In genomic region chr2:61837243-61837806, GRCm38 (mm10) we compare ENCODE assay signal across 33 mouse cellular contexts. TPM values are rescaled to one million over a fixed set of nuclear protein-coding genes. Genes with fewer than 3 reads are reported as not detected.
DNase-seq lines count a peak whose midpoint lies in the region; ATAC-seq and TF ChIP-seq lines count a peak whose summit lies in the region.
"Had no signal": no experiment of that assay in that cellular context is flagged by ENCODE, and none has a peak within 500 bp of the region (broad histone marks: within the 10 kb centered on the region; RNA-seq: fewer than 3 reads in every experiment).

No protein-coding gene starts in this region.

- peak; percentile 20 to 32 for DNase-seq in cerebellum, postnatal 10 days
- no peak for DNase-seq in cerebellum, adult 11-12 months
- DNase-seq in forebrain, embryonic 14.5 days (ENCODE audit: low spot score): peak; percentile 77
- no peak for DNase-seq in forebrain, embryonic 11.5 days (ENCODE audit: low spot score)
- peak; percentile 54 for DNase-seq in Muller cell, postnatal 12 days (ENCODE audit: inconsistent ontology term)
- peak; percentile 49 for DNase-seq in forebrain, postnatal 0 days
- DNase-seq in liver, embryonic 11.5 days (ENCODE audit: low spot score): no peak
- DNase-seq: adrenal gland, postnatal 10 days; adrenal gland, postnatal 36 days; cerebellum, adult 11 months; cerebellum, adult 8-10 months; cerebellum, postnatal 36 days; embryo, embryonic 11 days; gastrocnemius, adult 2 months; gastrocnemius, postnatal 14 days; heart, adult 18-20 months; heart, postnatal 14 days; heart, postnatal 4 days; kidney, adult 18-20 months had no signal

- H3K27ac ChIP-seq in forebrain, embryonic 14.5 days (ENCODE audit: low read depth, low read length): no peak overlapping the region
- no peak overlapping the region for H3K27ac ChIP-seq in forebrain, embryonic 11.5 days (ENCODE audit: low read depth, low read length)
- no peak overlapping the region for H3K27ac ChIP-seq in forebrain, postnatal 0 days (ENCODE audit: low read depth, low read length)
- H3K27ac ChIP-seq in liver, embryonic 11.5 days (ENCODE audit: low read depth, low read length): no peak overlapping the region
- H3K27ac ChIP-seq: embryonic facial prominence, embryonic 10.5 days; embryonic facial prominence, embryonic 13.5 days; gastrocnemius, adult 2 months; heart, embryonic 10.5 days; heart, embryonic 13.5 days; hindbrain, embryonic 14.5 days; hindbrain, postnatal 0 days had no signal

- 44% methylated on average over 2 of the region's 2 CpGs for WGBS in forebrain, embryonic 14.5 days
- 78% methylated on average over 2 of the region's 2 CpGs for WGBS in forebrain, embryonic 11.5 days
- 35% methylated on average over 2 of the region's 2 CpGs for WGBS in forebrain, postnatal 0 days
- WGBS in liver, embryonic 11.5 days: 74% methylated on average over 2 of the region's 2 CpGs

- H3K4me3 ChIP-seq in forebrain, embryonic 14.5 days (ENCODE audit: low read depth, low read length): no peak overlapping the region
- H3K4me3 ChIP-seq in forebrain, embryonic 11.5 days (ENCODE audit: low read depth, low read length): no peak overlapping the region
- no peak overlapping the region for H3K4me3 ChIP-seq in forebrain, postnatal 0 days (ENCODE audit: low read depth, low read length)
- H3K4me3 ChIP-seq in liver, embryonic 11.5 days (ENCODE audit: low read depth, low read length): no peak overlapping the region
- H3K4me3 ChIP-seq: embryonic facial prominence, embryonic 10.5 days; embryonic facial prominence, embryonic 13.5 days; erythroblast, embryonic 14.5 days; gastrocnemius, adult 2 months; heart, embryonic 10.5 days; heart, embryonic 13.5 days had no signal

- no peaks in the 10 kb centered on the region for H3K36me3 ChIP-seq in forebrain, embryonic 14.5 days (ENCODE audit: control insufficient read depth, insufficient read depth, low read length)
- no peaks in the 10 kb centered on the region for H3K36me3 ChIP-seq in forebrain, embryonic 11.5 days (ENCODE audit: control insufficient read depth, insufficient read depth, low read length)
- no peaks in the 10 kb centered on the region for H3K36me3 ChIP-seq in forebrain, postnatal 0 days (ENCODE audit: insufficient read depth)
- H3K36me3 ChIP-seq in liver, embryonic 11.5 days (ENCODE audit: control insufficient read depth, insufficient read depth, low read length): no peaks in the 10 kb centered on the region
- H3K36me3 ChIP-seq: embryonic facial prominence, embryonic 10.5 days; embryonic facial prominence, embryonic 13.5 days; heart, embryonic 10.5 days; heart, embryonic 13.5 days had no signal

- ATAC-seq in forebrain, embryonic 14.5 days: peak; percentile 60; the same call in 1 of the 2 replicates
- ATAC-seq in forebrain, embryonic 11.5 days (replicated peaks; ENCODE audit: low FRiP score): no peak
- ATAC-seq in forebrain, postnatal 0 days: no peak
- no peak for ATAC-seq in liver, embryonic 11.5 days (replicated peaks; ENCODE audit: low FRiP score)
- ATAC-seq: hindbrain, postnatal 0 days; inflammation-experienced regulatory T-cells, adult 6 months; intestine, embryonic 16.5 days; Patski had no signal

- H3K27me3 ChIP-seq in forebrain, embryonic 14.5 days (replicated peaks; ENCODE audit: control insufficient read depth, insufficient read depth, low read length): no peaks in the 10 kb centered on the region
- H3K27me3 ChIP-seq in forebrain, embryonic 11.5 days (ENCODE audit: control insufficient read depth, insufficient read depth, low read length): no peaks in the 10 kb centered on the region
- no peaks in the 10 kb centered on the region for H3K27me3 ChIP-seq in forebrain, postnatal 0 days (ENCODE audit: insufficient read depth, low read length)
- H3K27me3 ChIP-seq in liver, embryonic 11.5 days (replicated peaks; ENCODE audit: control insufficient read depth, insufficient read depth, low read length): no peaks in the 10 kb centered on the region
- H3K27me3 ChIP-seq: embryonic facial prominence, embryonic 13.5 days; heart, embryonic 13.5 days had no signal

- no peak overlapping the region for H3K9ac ChIP-seq in forebrain, embryonic 14.5 days (ENCODE audit: low read length)
- no peak overlapping the region for H3K9ac ChIP-seq in forebrain, embryonic 11.5 days (ENCODE audit: low read length)
- no peak overlapping the region for H3K9ac ChIP-seq in forebrain, postnatal 0 days
- H3K9ac ChIP-seq in liver, embryonic 11.5 days (ENCODE audit: low read depth, low read length): no peak overlapping the region
- H3K9ac ChIP-seq: embryonic facial prominence, embryonic 13.5 days; heart, embryonic 13.5 days; hindbrain, embryonic 14.5 days had no signal

- H3K9me3 ChIP-seq in forebrain, embryonic 14.5 days (replicated peaks; ENCODE audit: control insufficient read depth, low read length): no peaks in the 10 kb centered on the region
- H3K9me3 ChIP-seq in forebrain, embryonic 11.5 days (ENCODE audit: control insufficient read depth, low read length): no peaks in the 10 kb centered on the region
- H3K9me3 ChIP-seq in forebrain, postnatal 0 days (ENCODE audit: low read length): no peaks in the 10 kb centered on the region
- no peaks in the 10 kb centered on the region for H3K9me3 ChIP-seq in liver, embryonic 11.5 days (ENCODE audit: control insufficient read depth, low read length)
- H3K9me3 ChIP-seq: embryonic facial prominence, embryonic 10.5 days; embryonic facial prominence, embryonic 13.5 days; heart, embryonic 10.5 days had no signal

- no peaks in the 10 kb centered on the region for H3K4me1 ChIP-seq in forebrain, embryonic 14.5 days (ENCODE audit: control insufficient read depth, insufficient read depth, low read length)
- H3K4me1 ChIP-seq in forebrain, embryonic 11.5 days (replicated peaks; ENCODE audit: control insufficient read depth, insufficient read depth, low read length): no peaks in the 10 kb centered on the region
- H3K4me1 ChIP-seq in forebrain, postnatal 0 days (ENCODE audit: insufficient read depth): no peaks in the 10 kb centered on the region
- H3K4me1 ChIP-seq in liver, embryonic 11.5 days (replicated peaks; ENCODE audit: control insufficient read depth, insufficient read depth, low read length): no peaks in the 10 kb centered on the region
- H3K4me1 ChIP-seq: embryonic facial prominence, embryonic 10.5 days; embryonic facial prominence, embryonic 13.5 days; heart, embryonic 10.5 days; heart, embryonic 13.5 days had no signal

- no peak overlapping the region for H3K4me2 ChIP-seq in forebrain, embryonic 14.5 days (ENCODE audit: low read length)
- no peak overlapping the region for H3K4me2 ChIP-seq in forebrain, embryonic 11.5 days (ENCODE audit: low read depth, low read length, severe bottlenecking)
- H3K4me2 ChIP-seq in forebrain, postnatal 0 days (ENCODE audit: low read depth): no peak overlapping the region
- H3K4me2 ChIP-seq in liver, embryonic 11.5 days: no peak overlapping the region
- H3K4me2 ChIP-seq: embryonic facial prominence, embryonic 13.5 days; heart, embryonic 13.5 days; hindbrain, embryonic 14.5 days had no signal

- no peak for TF ChIP-seq CTCF in forebrain, postnatal 0 days (IDR thresholded peaks at IDR 0.05; ENCODE audit: low read depth)

RNA-seq across cellular contexts. Expression of gene Tbr1, which starts 34.6 kb away (rescaled TPM):
- polyA plus RNA-seq in forebrain, embryonic 14.5 days (2014; fragmentation: Nextera tagmentation; extraction: Ambion mirVana): 46.3 and 47.2 TPM in 2 replicates
- polyA plus RNA-seq in forebrain, embryonic 11.5 days (2014; fragmentation: Nextera tagmentation; extraction: Ambion mirVana): 39.9 and 43.8 TPM in 2 replicates
- 38.0 and 43.2 TPM in 2 replicates for total RNA-seq in forebrain, postnatal 0 days (2014; rRNA removed)
- polyA plus RNA-seq in forebrain, postnatal 0 days (2015; fragmentation: Nextera tagmentation; extraction: Ambion mirVana): 26.7 and 28.8 TPM in 2 replicates
- polyA plus RNA-seq in liver, embryonic 11.5 days (2014; fragmentation: Nextera tagmentation; extraction: Ambion mirVana): 0.17 and 0.26 TPM in 2 replicates
- total RNA-seq: adrenal gland, adult 18-20 months; adrenal gland, postnatal 36 days; gastrocnemius, adult 2 months; heart, adult 18-20 months; heart, postnatal 14 days; heart, postnatal 4 days had no signal
- polyA plus RNA-seq: erythroblast, embryonic 14.5 days; gonadal fat pad, adult 2 months; heart, embryonic 16.5 days; hindbrain, embryonic 11.5 days; inflammation-experienced regulatory T-cells, adult 6 months; intestine, embryonic 16.5 days had no signal

Comparison
In these comparisons a context has a peak if more than half of its experiments do, and no peak if none do; other contexts are left out.
1. DNase-seq: peak in cerebellum, postnatal 10 days (2 of 2), forebrain, embryonic 14.5 days (single experiment), Muller cell, postnatal 12 days (single experiment) and forebrain, postnatal 0 days (single experiment); none in cerebellum, adult 11-12 months (single experiment), forebrain, embryonic 11.5 days (single experiment) and liver, embryonic 11.5 days (single experiment).
2. RNA of gene Tbr1, which starts 34.6 kb away (polyA plus RNA-seq): 46.3 to 47.2 TPM in forebrain, embryonic 14.5 days, 39.9 to 43.8 TPM in forebrain, embryonic 11.5 days and 26.7 to 28.8 TPM in forebrain, postnatal 0 days; 0.17 to 0.26 TPM in liver, embryonic 11.5 days; every median in the first group is over 10 times any median in the second.